Mouse (Mus musculus) olfactory bulb, adult 2 months (tissue): ENCODE data around the gene Fmo5. TPM values are rescaled to one million over a fixed set of nuclear protein-coding genes. Genes with fewer than 3 reads are reported as not detected.

Source experiments
- H3K27ac ChIP-seq: fragments of 200-500 bp; 2 replicates; pipeline ENCODE4 v1.5.1; 2012; ENCODE audit warnings: low read depth, low read length; ENCODE audit not compliant: insufficient read depth
- H3K4me1 ChIP-seq: fragments of 200-500 bp; 2 replicates; pipeline ENCODE4 v1.6.1; 2012; ENCODE audit warnings: low read length; ENCODE audit not compliant: control insufficient read depth, insufficient read depth
- H3K4me3 ChIP-seq: fragments of 200-500 bp; 2 replicates; pipeline ENCODE4 v1.5.1; 2012; ENCODE audit warnings: mild to moderate bottlenecking, low read depth, low read length, moderate library complexity; ENCODE audit not compliant: insufficient read depth
- CTCF ChIP-seq: fragments of 200-500 bp; IDR thresholded peaks from 2 replicates; pipeline ENCODE4 v1.5.1; 2012; ENCODE audit warnings: low read depth, mild to moderate bottlenecking, low read length, moderate library complexity; ENCODE audit not compliant: insufficient read depth
- POLR2A ChIP-seq: fragments of 200-500 bp; IDR thresholded peaks from 2 replicates; pipeline ENCODE4 v1.6.1; 2012; ENCODE audit warnings: mild to moderate bottlenecking, low read depth, low read length, moderate library complexity; ENCODE audit not compliant: insufficient read depth
- WGBS: fragments of 180-500 bp; shearing (Covaris S2); methylation state at CpG from one replicate; pipeline ENCODE4 v1.1.7; 2018; 5-methylcytosine and 5-hydroxymethylcytosine counted together
- polyA plus RNA-seq: library from polyadenylated mRNA; stranded (reverse); fragments of >200 nt; gene quantifications from 2 replicates; pipeline ENCODE4 v1.2.4, GENCODE M21; 2012; ENCODE audit warnings: low replicate concordance; ENCODE audit not compliant: missing spikeins, insufficient read depth, insufficient read length

The Fmo5 gene
- polyA plus RNA-seq = not detected in 2 replicates

GRCm38 (mm10) chr3:97628391-97629001 lies at the start of gene Fmo5:
Fmo5 (plus strand) TSS chr3:97628804.
- no peak for TF ChIP-seq POLR2A
- no peak for TF ChIP-seq CTCF
- WGBS = 14% methylated on average over 18 of the region's 18 CpGs
- H3K4me1 ChIP-seq = peaks cover 4% of the 10 kb centered on the region; the same call in 1 of the 2 replicates
- H3K4me3 ChIP-seq = peak within 1 kb of the TSS; percentile 23
- no peak within 1 kb of the TSS for H3K27ac ChIP-seq

GRCm38 (mm10) chr3:97585383-97586160 lies 43.0 kb upstream of the Fmo5 start:
- Histone ChIP-seq H3K4me3 (no peak overlapping the region), H3K27ac (no peak overlapping the region), H3K4me1 (no peaks in the 10 kb centered on the region)
- whole genome bisulfite sequencing = 67% methylated on average over 18 of the region's 18 CpGs
- TF ChIP-seq POLR2A (no peak), CTCF (no peak)

GRCm38 (mm10) chr3:97587656-97588055 lies 40.9 kb upstream of the Fmo5 start:
- no peaks in the 10 kb centered on the region for H3K4me1 ChIP-seq
- no peak overlapping the region for H3K4me3 ChIP-seq
- H3K27ac ChIP-seq = no peak overlapping the region
- 91% methylated on average over 9 of the region's 9 CpGs for WGBS
- no peak for TF ChIP-seq POLR2A
- no peak for TF ChIP-seq CTCF

GRCm38 (mm10) chr3:97590699-97591098 lies 37.9 kb upstream of the Fmo5 start:
- no peak overlapping the region for H3K27ac ChIP-seq
- TF ChIP-seq POLR2A (no peak), CTCF (no peak)
- H3K4me1 ChIP-seq = no peaks in the 10 kb centered on the region
- WGBS = 64% methylated on average over 8 of the region's 8 CpGs
- no peak overlapping the region for H3K4me3 ChIP-seq

GRCm38 (mm10) chr3:97593089-97593488 lies 35.5 kb upstream of the Fmo5 start:
- Histone ChIP-seq H3K4me1 (no peaks in the 10 kb centered on the region), H3K27ac (no peak overlapping the region), H3K4me3 (no peak overlapping the region)
- TF ChIP-seq CTCF (no peak), POLR2A (no peak)
- 93% methylated on average over 5 of the region's 5 CpGs for WGBS

- H3K4me3 ChIP-seq = no peak overlapping the region
- WGBS = 91% methylated on average over 13 of the region's 13 CpGs
- no peak overlapping the region for H3K27ac ChIP-seq
- TF ChIP-seq CTCF (no peak), POLR2A (no peak)
- no peaks in the 10 kb centered on the region for H3K4me1 ChIP-seq
Observed at GRCm38 (mm10) chr3:97594140-97594539, 34.5 kb upstream of the Fmo5 start.

GRCm38 (mm10) chr3:97595066-97595465 lies 33.5 kb upstream of the Fmo5 start:
- Histone ChIP-seq H3K27ac (no peak overlapping the region), H3K4me3 (no peak overlapping the region), H3K4me1 (no peaks in the 10 kb centered on the region)
- WGBS = 93% methylated on average over 6 of the region's 6 CpGs
- TF ChIP-seq CTCF = no peak
- TF ChIP-seq POLR2A = no peak

GRCm38 (mm10) chr3:97596796-97597195 lies 31.8 kb upstream of the Fmo5 start:
- Histone ChIP-seq H3K4me1 (no peaks in the 10 kb centered on the region), H3K27ac (no peak overlapping the region), H3K4me3 (no peak overlapping the region)
- TF ChIP-seq POLR2A = no peak
- no peak for TF ChIP-seq CTCF
- WGBS = 90% methylated on average over 8 of the region's 8 CpGs
